Mouse (Mus musculus): Measurements from ENCODE around the gene Polh.

Gene Polh

GRCm38 (mm10) chr17:46129741-46130498 is 72.5 kb downstream of the Polh start:
- DNase-seq: no peak

GRCm38 (mm10) chr17:46127814-46128493 is 74.5 kb downstream of the Polh start:
- DNase-seq: no peak

- no peak for DNase-seq
Measured at GRCm38 (mm10) chr17:46126608-46127007, 75.8 kb downstream of the Polh start.

- DNase-seq: no peak
Measured at GRCm38 (mm10) chr17:46123953-46124700, 78.3 kb downstream of the Polh start.

GRCm38 (mm10) chr17:46123285-46123684 is 79.2 kb downstream of the Polh start:
- no peak for DNase-seq

DNA sequence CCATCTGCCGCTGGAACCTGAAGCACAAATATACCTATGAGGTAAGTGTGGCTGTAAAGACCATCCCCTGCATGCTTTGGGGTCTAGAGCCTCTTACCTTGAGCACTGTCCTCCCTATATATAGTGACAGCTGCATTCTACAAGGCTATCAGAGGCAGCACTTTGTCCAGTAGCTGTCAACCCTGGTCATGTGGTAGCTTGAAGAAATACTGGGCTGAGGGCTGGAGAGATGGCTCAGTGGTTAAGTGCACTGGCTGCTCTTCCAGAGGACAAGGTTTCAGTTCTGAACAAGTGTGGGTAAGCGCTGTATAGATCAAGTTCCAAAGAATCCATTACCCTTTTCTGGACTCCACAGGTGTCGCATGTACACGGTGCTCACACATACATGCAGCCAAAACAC is 79.7 kb downstream of the Polh start:
- DNase-seq: no peak

All from cerebellum, adult 11-12 months (tissue).